Comparison of ENCODE assay signal across 10 mouse cellular contexts in genomic region chr2:29646613-29647012, GRCm38 (mm10). TPM values are rescaled to one million over a fixed set of nuclear protein-coding genes. Genes with fewer than 3 reads are reported as not detected.
DNase-seq lines count a peak whose midpoint lies in the region; ATAC-seq and TF ChIP-seq lines count a peak whose summit lies in the region.
"Had no signal": no experiment of that assay in that cellular context is flagged by ENCODE, and none has a peak within 500 bp of the region (broad histone marks: within the 10 kb centered on the region; RNA-seq: fewer than 3 reads in every experiment).

No protein-coding gene starts in this region.

- H3K9ac ChIP-seq in hindbrain, embryonic 16.5 days (ENCODE audit: low read depth, low read length): no peak overlapping the region
- no peak overlapping the region for H3K9ac ChIP-seq in lung, embryonic 14.5 days
- 0 out of 2 replicates have a peak overlapping the region, but pooled peaks have one; percentile 41 for H3K9ac ChIP-seq in heart, embryonic 14.5 days (ENCODE audit: low read length)
- H3K9ac ChIP-seq in stomach, embryonic 15.5 days: no peak overlapping the region
- H3K9ac ChIP-seq: hindbrain, embryonic 13.5 days had no signal

- DNase-seq in hindbrain, embryonic 10.5 days (ENCODE audit: low spot score): no peak
- peak; percentile 39 for DNase-seq in lung, embryonic 14.5 days
- no peak for DNase-seq in lung, postnatal 36 days
- no peak for DNase-seq in layer of hippocampus, adult 9-11 months
- DNase-seq: adrenal gland, postnatal 36 days; thymus, postnatal 25 days had no signal

- H3K36me3 ChIP-seq in hindbrain, embryonic 16.5 days (ENCODE audit: control insufficient read depth, insufficient read depth, low read length): no peaks in the 10 kb centered on the region
- peaks cover 8% of the 10 kb centered on the region for H3K36me3 ChIP-seq in hindbrain, embryonic 10.5 days
- H3K36me3 ChIP-seq in lung, embryonic 14.5 days (ENCODE audit: insufficient read depth): no peaks in the 10 kb centered on the region
- no peaks in the 10 kb centered on the region for H3K36me3 ChIP-seq in heart, embryonic 14.5 days (ENCODE audit: control insufficient read depth, insufficient read depth, low read length)
- H3K36me3 ChIP-seq in stomach, embryonic 15.5 days: no peaks in the 10 kb centered on the region
- H3K36me3 ChIP-seq: hindbrain, embryonic 13.5 days had no signal

- no peak overlapping the region for H3K4me2 ChIP-seq in hindbrain, embryonic 16.5 days (ENCODE audit: low read length)
- no peak overlapping the region for H3K4me2 ChIP-seq in lung, embryonic 14.5 days
- 0 out of 2 replicates have a peak overlapping the region, but pooled peaks have one; percentile 9 for H3K4me2 ChIP-seq in heart, embryonic 14.5 days (ENCODE audit: low read length)
- no peak overlapping the region for H3K4me2 ChIP-seq in stomach, embryonic 15.5 days
- H3K4me2 ChIP-seq: hindbrain, embryonic 13.5 days had no signal

- H3K27ac ChIP-seq in hindbrain, embryonic 16.5 days (ENCODE audit: low read depth, low read length): no peak overlapping the region
- no peak overlapping the region for H3K27ac ChIP-seq in hindbrain, embryonic 10.5 days
- H3K27ac ChIP-seq in lung, embryonic 14.5 days (ENCODE audit: low read depth): no peak overlapping the region
- H3K27ac ChIP-seq in heart, embryonic 14.5 days (replicated peaks in 1 of 2; ENCODE audit: control insufficient read depth in 1 of 2, insufficient read depth in 1 of 2, low read depth in 2 of 2, low read length in 2 of 2): peak overlapping the region; percentile 36 to 45
- H3K27ac ChIP-seq in stomach, embryonic 15.5 days: no peak overlapping the region
- H3K27ac ChIP-seq: hindbrain, embryonic 13.5 days had no signal

- no peak for TF ChIP-seq CTCF in lung, embryonic 14.5 days (IDR thresholded peaks at IDR 0.05; ENCODE audit: low read depth)

- 75% methylated on average over 3 of the region's 3 CpGs for WGBS in hindbrain, embryonic 16.5 days
- 88% methylated on average over 3 of the region's 3 CpGs for WGBS in hindbrain, embryonic 10.5 days
- WGBS in lung, embryonic 14.5 days: 72% methylated on average over 3 of the region's 3 CpGs
- 37% methylated on average over 3 of the region's 3 CpGs for WGBS in heart, embryonic 14.5 days
- 78% methylated on average over 3 of the region's 3 CpGs for WGBS in stomach, embryonic 15.5 days

- no peaks in the 10 kb centered on the region for H3K27me3 ChIP-seq in hindbrain, embryonic 16.5 days (replicated peaks; ENCODE audit: control insufficient read depth, insufficient read depth, low read length)
- no peaks in the 10 kb centered on the region for H3K27me3 ChIP-seq in hindbrain, embryonic 10.5 days (ENCODE audit: insufficient read depth, poor library complexity, severe bottlenecking)
- H3K27me3 ChIP-seq in lung, embryonic 14.5 days (ENCODE audit: insufficient read depth, low read length): no peaks in the 10 kb centered on the region
- no peaks in the 10 kb centered on the region for H3K27me3 ChIP-seq in heart, embryonic 14.5 days (ENCODE audit: control insufficient read depth, insufficient read depth, low read length)
- H3K27me3 ChIP-seq in stomach, embryonic 15.5 days (replicated peaks): no peaks in the 10 kb centered on the region
- H3K27me3 ChIP-seq: hindbrain, embryonic 13.5 days had no signal

- H3K9me3 ChIP-seq in hindbrain, embryonic 16.5 days (ENCODE audit: control insufficient read depth, low read length): no peaks in the 10 kb centered on the region
- H3K9me3 ChIP-seq in hindbrain, embryonic 10.5 days: no peaks in the 10 kb centered on the region
- no peaks in the 10 kb centered on the region for H3K9me3 ChIP-seq in lung, embryonic 14.5 days (ENCODE audit: low read depth, low read length)
- no peaks in the 10 kb centered on the region for H3K9me3 ChIP-seq in heart, embryonic 14.5 days (ENCODE audit: control insufficient read depth, low read length)
- no peaks in the 10 kb centered on the region for H3K9me3 ChIP-seq in stomach, embryonic 15.5 days
- H3K9me3 ChIP-seq: hindbrain, embryonic 13.5 days had no signal

- H3K4me3 ChIP-seq in hindbrain, embryonic 16.5 days (ENCODE audit: low read length): no peak overlapping the region
- no peak overlapping the region for H3K4me3 ChIP-seq in hindbrain, embryonic 10.5 days
- no peak overlapping the region for H3K4me3 ChIP-seq in lung, embryonic 14.5 days (ENCODE audit: low read depth, low read length)
- H3K4me3 ChIP-seq in heart, embryonic 14.5 days (ENCODE audit: control insufficient read depth in 1 of 2, insufficient read depth in 1 of 2, low read depth in 1 of 2, low read length in 2 of 2): no peak overlapping the region
- H3K4me3 ChIP-seq in stomach, embryonic 15.5 days (replicated peaks): no peak overlapping the region
- H3K4me3 ChIP-seq: hindbrain, embryonic 13.5 days had no signal

- ATAC-seq in hindbrain, embryonic 16.5 days: peak; percentile 30
- ATAC-seq in lung, embryonic 14.5 days (ENCODE audit: insufficient read depth): peak; percentile 41; the same call in 1 of the 2 replicates
- ATAC-seq in heart, embryonic 14.5 days (ENCODE audit: insufficient number of reproducible peaks, insufficient read depth, low FRiP score, low read depth): 0 out of 2 replicates have a peak, but pooled peaks have one; percentile 50
- peak; percentile 45; the same call in 1 of the 2 replicates for ATAC-seq in stomach, embryonic 15.5 days (ENCODE audit: insufficient read depth, low FRiP score, low read depth)

- H3K4me1 ChIP-seq in hindbrain, embryonic 16.5 days (ENCODE audit: control insufficient read depth, insufficient read depth, low read depth, low read length): no peaks in the 10 kb centered on the region; the same call in 1 of the 2 replicates
- peaks cover 23% of the 10 kb centered on the region for H3K4me1 ChIP-seq in hindbrain, embryonic 10.5 days (replicated peaks)
- H3K4me1 ChIP-seq in lung, embryonic 14.5 days (ENCODE audit: insufficient read depth): 0 out of 2 replicates have a peak, but pooled peaks cover 3% of the 10 kb centered on the region
- peaks cover 15 to 37% of the 10 kb centered on the region in 2 experiments for H3K4me1 ChIP-seq in heart, embryonic 14.5 days (ENCODE audit: control insufficient read depth in 2 of 2, insufficient read depth in 2 of 2, low read length in 2 of 2)
- no peaks in the 10 kb centered on the region for H3K4me1 ChIP-seq in stomach, embryonic 15.5 days

RNA-seq across cellular contexts. Expression of gene Rapgef1, which starts 27.1 kb away (rescaled TPM):
- 14.8 and 18.6 TPM in 2 replicates for polyA plus RNA-seq in hindbrain, embryonic 16.5 days (2015; fragmentation: Nextera tagmentation; extraction: Ambion mirVana)
- polyA plus RNA-seq in hindbrain, embryonic 10.5 days (2016; fragmentation: Nextera tagmentation; extraction: Ambion mirVana): 13.5 and 16.0 TPM in 2 replicates
- 18.3 and 20.5 TPM in 2 replicates for polyA plus RNA-seq in lung, embryonic 14.5 days (2014; fragmentation: Nextera tagmentation; extraction: Ambion mirVana)
- polyA plus RNA-seq in heart, embryonic 14.5 days (2014; fragmentation: Nextera tagmentation; extraction: Ambion mirVana): 12.6 and 14.5 TPM in 2 replicates
- polyA plus RNA-seq in stomach, embryonic 15.5 days (2015; fragmentation: Nextera tagmentation; extraction: Ambion mirVana): 12.7 and 14.5 TPM in 2 replicates

Comparison
In these comparisons a context has a peak if more than half of its experiments do, and no peak if none do; other contexts are left out.
1. H3K27ac ChIP-seq: peak in heart, embryonic 14.5 days (2 of 2); none in hindbrain, embryonic 16.5 days (single experiment), hindbrain, embryonic 10.5 days (single experiment), lung, embryonic 14.5 days (single experiment) and stomach, embryonic 15.5 days (single experiment).
2. Peak in every context shown above with its lines, with median percentiles within 50 percentile points of each other: ATAC-seq.